Mouse (Mus musculus): ENCODE results near the gene Grb10.

DNA sequence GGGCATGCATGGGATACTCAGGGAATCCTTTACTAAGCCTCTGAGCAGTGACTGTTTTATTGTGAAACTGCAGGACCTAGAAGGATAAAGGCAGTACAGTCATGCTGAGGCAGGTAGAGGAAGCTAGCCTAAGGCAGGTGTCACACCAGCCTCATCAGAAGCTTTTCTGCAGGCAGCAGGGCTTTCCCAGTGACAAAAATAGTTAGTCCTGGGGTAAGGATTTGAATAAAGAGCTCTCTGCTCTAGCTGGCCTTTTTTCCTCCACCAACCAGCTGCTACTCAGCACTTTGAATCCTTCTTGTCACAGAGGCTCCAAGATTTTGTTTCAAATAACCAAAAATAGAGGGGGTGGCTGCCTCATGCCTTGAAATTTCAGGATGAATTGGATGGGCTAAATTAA is 82.7 kb downstream of the Grb10 start:
- no peak for TF ChIP-seq CTCF (IDR thresholded peaks at IDR 0.05; ENCODE audit: extremely low read depth, insufficient read depth, low read length)
- no peak for TF ChIP-seq POLR2A (IDR thresholded peaks at IDR 0.05; ENCODE audit: extremely low read depth, insufficient read depth, low read length)

Data from cortical plate, adult 2 months (tissue).